Mouse (Mus musculus): ENCODE measurements around the gene Slc25a26.

DNA sequence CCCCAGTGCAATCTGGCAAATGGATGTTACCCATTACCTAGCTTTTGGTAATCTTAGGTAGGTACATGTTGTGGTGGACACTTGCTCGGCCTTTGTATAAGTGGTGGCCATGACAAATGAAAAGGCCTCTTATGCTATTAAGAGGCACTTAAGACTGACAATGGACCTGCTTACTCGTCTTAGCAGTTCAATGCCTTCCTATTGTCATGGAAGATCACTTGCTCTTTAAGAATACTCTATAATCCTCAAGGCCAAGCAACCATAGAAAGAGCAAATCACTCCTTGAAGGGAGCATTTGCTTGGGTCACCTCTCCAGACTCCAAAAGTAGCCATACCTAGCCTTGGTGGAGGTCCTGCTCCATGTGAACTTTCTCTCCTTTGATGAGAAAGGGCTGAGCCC, 7.4 kb upstream of the Slc25a26 start:
- no peak for TF ChIP-seq GATA1 (IDR thresholded peaks at IDR 0.05; ENCODE audit: low read length)
- TF ChIP-seq TAL1 (IDR thresholded peaks at IDR 0.05; ENCODE audit: low read length) = no peak
